Mouse (Mus musculus) neural tube, embryonic 11.5 days (tissue): ENCODE results near the gene Ehd3. TPM values are rescaled to one million over a fixed set of nuclear protein-coding genes. Genes with fewer than 3 reads are reported as not detected.

ENCODE experiments used
- ATAC-seq: fragments of 200-750 bp; cut with Nextera tagmentation; 2 replicates; pipeline ENCODE4 v1.8.0; 2017; ENCODE audit warnings: moderate number of reproducible peaks, mild to moderate bottlenecking, moderate TSS enrichment, moderate library complexity; ENCODE audit not compliant: insufficient read depth, low FRiP score, low TSS enrichment
- DNase-seq: peaks from one replicate; pipeline ENCODE4 v3.0.0-alpha.2; 2015; ENCODE audit warnings: low spot score
- H3K27ac ChIP-seq: fragments of 300-500 bp; sonication (generic); 2 replicates; pipeline ENCODE4 v1.5.1; 2014; ENCODE audit warnings: low read depth, mild to moderate bottlenecking, low read length
- H3K27me3 ChIP-seq: fragments of 300-500 bp; sonication (generic); 2 replicates; pipeline ENCODE4 v1.6.1; 2014; ENCODE audit warnings: mild to moderate bottlenecking, low read length, mixed read lengths; ENCODE audit not compliant: control insufficient read depth, insufficient read depth
- H3K36me3 ChIP-seq: fragments of 300-500 bp; sonication (generic); 2 replicates; pipeline ENCODE4 v1.6.1; 2014; ENCODE audit warnings: mild to moderate bottlenecking, low read length, moderate library complexity, mixed read lengths; ENCODE audit not compliant: control insufficient read depth, insufficient read depth
- H3K4me1 ChIP-seq: fragments of 300-500 bp; sonication (generic); 2 replicates; pipeline ENCODE4 v1.6.1; 2014; ENCODE audit warnings: low read length, mixed read lengths; ENCODE audit not compliant: control insufficient read depth, insufficient read depth
- H3K4me2 ChIP-seq: fragments of 300-500 bp; sonication (generic); 2 replicates; pipeline ENCODE4 v1.6.1; 2014; ENCODE audit warnings: low read depth, mild to moderate bottlenecking, moderate library complexity
- H3K4me3 ChIP-seq: fragments of 300-500 bp; sonication (generic); 2 replicates; pipeline ENCODE4 v1.5.1; 2014; ENCODE audit warnings: low read depth, low read length
- H3K9ac ChIP-seq: fragments of 300-500 bp; sonication (generic); 2 replicates; pipeline ENCODE4 v1.6.1; 2014; ENCODE audit warnings: mild to moderate bottlenecking, low read length
- H3K9me3 ChIP-seq: fragments of 300-500 bp; sonication (generic); 2 replicates; pipeline ENCODE4 v1.6.1; 2016; ENCODE audit warnings: low read length; ENCODE audit not compliant: control insufficient read depth
- WGBS: fragments of 180-500 bp; shearing (Covaris S2); extraction: QIAGEN DNeasy Blood & Tissue Kit; methylation state at CpG from one replicate; pipeline ENCODE4 v1.1.7; 2014; 5-methylcytosine and 5-hydroxymethylcytosine counted together
- polyA plus RNA-seq: library from polyadenylated mRNA; unstranded; fragments of >200 nt; fragmentation: Nextera tagmentation; extraction: Ambion mirVana; gene quantifications from 2 replicates; pipeline ENCODE4 v1.2.1, GENCODE M21; 2014

The Ehd3 gene
- polyA plus RNA-seq, 1 experiment from 2014 or later, result 14.2 TPM

GRCm38 (mm10) chr17:73807211-73807610 is 3.3 kb downstream of the Ehd3 start:
- Histone ChIP-seq H3K4me2 (no peak overlapping the region), H3K4me1 (no peaks in the 10 kb centered on the region; the same call in 1 of the 2 replicates), H3K9me3 (no peaks in the 10 kb centered on the region), H3K36me3 (no peaks in the 10 kb centered on the region), H3K9ac (no peak overlapping the region), H3K27me3 (no peaks in the 10 kb centered on the region), H3K27ac (no peak overlapping the region), H3K4me3 (no peak overlapping the region)
- WGBS, result 81% methylated on average over 5 of the region's 5 CpGs
- no peak for ATAC-seq
- DNase-seq, result no peak

GRCm38 (mm10) chr17:73808431-73808830 is 4.5 kb downstream of the Ehd3 start:
- no peak overlapping the region for H3K9ac ChIP-seq
- no peak overlapping the region for H3K4me2 ChIP-seq
- DNase-seq, result no peak
- no peaks in the 10 kb centered on the region for H3K27me3 ChIP-seq
- H3K4me3 ChIP-seq, result no peak overlapping the region
- no peaks in the 10 kb centered on the region; the same call in 1 of the 2 replicates for H3K4me1 ChIP-seq
- H3K36me3 ChIP-seq, result no peaks in the 10 kb centered on the region
- no peaks in the 10 kb centered on the region for H3K9me3 ChIP-seq
- whole genome bisulfite sequencing, result 81% methylated on average over 6 of the region's 6 CpGs
- ATAC-seq, result no peak
- no peak overlapping the region for H3K27ac ChIP-seq

GRCm38 (mm10) chr17:73810801-73811200 is 6.9 kb downstream of the Ehd3 start:
- Histone ChIP-seq H3K27me3 (no peaks in the 10 kb centered on the region), H3K27ac (no peak overlapping the region), H3K9me3 (no peaks in the 10 kb centered on the region), H3K4me3 (no peak overlapping the region), H3K4me1 (no peaks in the 10 kb centered on the region), H3K4me2 (no peak overlapping the region), H3K9ac (no peak overlapping the region), H3K36me3 (no peaks in the 10 kb centered on the region)
- ATAC-seq, result no peak
- no peak for DNase-seq
- WGBS, result 88% methylated on average over 1 of the region's 1 CpGs

DNA sequence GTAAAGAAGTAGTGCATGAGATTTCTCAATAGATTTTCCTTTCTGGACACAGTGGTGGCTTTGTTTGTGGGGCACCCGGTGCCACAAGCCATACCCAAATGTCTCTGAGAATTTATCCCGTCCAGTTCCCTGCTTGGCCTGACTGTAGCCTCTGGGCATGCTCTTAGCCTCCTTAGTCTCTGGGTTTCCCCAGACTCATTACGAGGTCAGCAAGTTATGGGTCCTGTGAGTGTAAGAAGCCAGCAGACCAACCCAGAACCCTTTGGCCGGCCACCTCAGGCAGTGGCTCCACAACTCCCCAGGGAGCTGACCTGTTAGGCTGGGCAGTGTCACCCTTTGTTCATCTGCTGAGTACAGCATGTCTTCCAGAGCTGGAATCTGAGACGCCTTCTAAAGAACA is 7.6 kb downstream of the Ehd3 start:
- Histone ChIP-seq H3K4me1 (no peaks in the 10 kb centered on the region), H3K27ac (no peak overlapping the region), H3K9me3 (no peaks in the 10 kb centered on the region), H3K4me3 (no peak overlapping the region), H3K9ac (no peak overlapping the region), H3K4me2 (no peak overlapping the region), H3K27me3 (no peaks in the 10 kb centered on the region), H3K36me3 (no peaks in the 10 kb centered on the region)
- WGBS, result 77% methylated on average over 5 of the region's 5 CpGs
- ATAC-seq, result no peak
- DNase-seq, result no peak

DNA sequence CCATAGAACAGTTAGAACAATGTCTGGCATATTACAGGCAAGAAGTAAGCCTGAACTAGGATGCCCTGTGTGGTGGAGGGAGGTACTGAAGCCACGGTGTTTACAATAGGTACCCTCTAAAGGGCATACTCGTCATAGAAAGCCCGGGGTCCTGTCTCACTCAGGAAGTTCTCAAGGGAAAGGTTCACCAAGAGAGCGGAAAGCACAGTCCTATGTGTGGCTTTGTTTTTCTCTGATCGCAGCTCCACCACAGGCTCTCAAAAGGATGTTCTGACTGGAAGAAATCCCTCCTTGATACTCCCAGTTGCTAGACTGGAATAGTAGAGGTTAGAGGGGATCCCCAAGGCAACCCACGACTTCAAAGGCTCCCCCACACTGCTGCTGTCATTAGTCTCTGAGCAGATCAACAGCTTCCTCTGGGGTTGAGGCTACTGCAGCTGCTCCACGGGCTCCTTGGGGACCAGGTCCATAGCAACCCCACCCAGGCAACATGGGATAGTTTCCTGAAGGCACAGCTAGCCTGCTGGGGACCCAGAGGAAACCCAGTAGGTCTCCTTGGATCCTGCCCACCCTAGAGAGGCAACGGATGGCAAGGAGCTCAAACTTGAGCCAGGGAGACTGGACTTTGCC is 9.2 kb downstream of the Ehd3 start:
- Histone ChIP-seq H3K4me2 (no peak overlapping the region), H3K27ac (no peak overlapping the region), H3K4me1 (no peaks in the 10 kb centered on the region), H3K9ac (no peak overlapping the region; the same call in 1 of the 2 replicates), H3K27me3 (no peaks in the 10 kb centered on the region), H3K9me3 (no peaks in the 10 kb centered on the region), H3K4me3 (no peak overlapping the region), H3K36me3 (no peaks in the 10 kb centered on the region)
- ATAC-seq (no peak), DNase-seq (no peak)
- WGBS, result 77% methylated on average over 8 of the region's 8 CpGs

GRCm38 (mm10) chr17:73814500-73815190 is 10.7 kb downstream of the Ehd3 start:
- H3K9me3 ChIP-seq, result no peaks in the 10 kb centered on the region
- no peaks in the 10 kb centered on the region for H3K36me3 ChIP-seq
- H3K4me1 ChIP-seq, result no peaks in the 10 kb centered on the region
- no peak overlapping the region for H3K9ac ChIP-seq
- no peak overlapping the region for H3K4me2 ChIP-seq
- no peaks in the 10 kb centered on the region for H3K27me3 ChIP-seq
- 87% methylated on average over 6 of the region's 6 CpGs for WGBS
- H3K4me3 ChIP-seq, result no peak overlapping the region
- no peak overlapping the region for H3K27ac ChIP-seq
- ATAC-seq (no peak), DNase-seq (no peak)

DNA sequence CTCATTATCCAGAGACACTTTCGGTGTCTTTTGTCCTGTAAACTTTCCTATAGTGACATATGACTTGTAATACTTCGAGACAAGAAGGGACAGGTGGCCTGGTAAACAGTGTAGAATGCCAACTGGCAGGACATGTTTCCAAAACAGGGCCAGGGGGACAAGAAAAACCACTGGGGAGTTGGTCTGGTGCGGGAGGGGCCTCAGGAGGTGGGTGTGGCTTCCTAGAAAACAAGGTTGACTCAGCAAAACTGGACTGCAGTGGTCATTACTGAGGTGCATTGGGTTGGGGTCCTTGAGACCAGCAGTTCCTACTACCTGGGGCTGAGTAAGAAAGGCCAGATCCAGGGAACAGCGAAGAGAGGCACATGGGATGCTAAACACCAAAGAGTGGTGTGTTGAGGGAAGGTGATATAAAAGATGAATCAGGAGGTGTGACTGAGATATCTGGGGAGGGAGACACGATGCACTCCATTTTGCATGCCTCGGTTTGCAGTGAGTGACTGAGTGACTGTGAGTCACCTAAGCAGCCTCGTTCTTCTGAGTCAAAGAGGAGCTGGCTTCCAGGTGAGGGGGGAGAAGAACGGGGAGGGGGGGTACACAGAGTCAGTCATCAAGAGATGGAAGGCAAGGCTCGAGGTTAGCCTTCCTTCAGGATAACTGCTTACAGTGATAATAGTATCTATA is 13.9 kb downstream of the Ehd3 start:
- Histone ChIP-seq H3K9me3 (no peaks in the 10 kb centered on the region), H3K4me2 (no peak overlapping the region), H3K27me3 (no peaks in the 10 kb centered on the region), H3K9ac (no peak overlapping the region), H3K4me3 (no peak overlapping the region), H3K4me1 (no peaks in the 10 kb centered on the region), H3K36me3 (no peaks in the 10 kb centered on the region), H3K27ac (no peak overlapping the region)
- WGBS, result 87% methylated on average over 9 of the region's 9 CpGs
- ATAC-seq, result no peak
- DNase-seq, result no peak

GRCm38 (mm10) chr17:73818936-73819335 is 15.0 kb downstream of the Ehd3 start:
- H3K4me1 ChIP-seq, result no peaks in the 10 kb centered on the region
- H3K4me3 ChIP-seq, result no peak overlapping the region
- 66% methylated on average over 4 of the region's 4 CpGs for WGBS
- no peak overlapping the region for H3K27ac ChIP-seq
- H3K27me3 ChIP-seq, result no peaks in the 10 kb centered on the region
- DNase-seq (no peak), ATAC-seq (no peak)
- H3K9ac ChIP-seq, result no peak overlapping the region
- no peaks in the 10 kb centered on the region for H3K9me3 ChIP-seq
- no peak overlapping the region for H3K4me2 ChIP-seq
- H3K36me3 ChIP-seq, result no peaks in the 10 kb centered on the region

GRCm38 (mm10) chr17:73820726-73821125 is 16.8 kb downstream of the Ehd3 start:
- H3K36me3 ChIP-seq, result no peaks in the 10 kb centered on the region
- no peaks in the 10 kb centered on the region for H3K27me3 ChIP-seq
- H3K9me3 ChIP-seq, result no peaks in the 10 kb centered on the region
- no peak overlapping the region for H3K4me3 ChIP-seq
- DNase-seq (no peak), ATAC-seq (no peak)
- H3K27ac ChIP-seq, result no peak overlapping the region
- no peaks in the 10 kb centered on the region for H3K4me1 ChIP-seq
- no peak overlapping the region for H3K9ac ChIP-seq
- H3K4me2 ChIP-seq, result no peak overlapping the region
- WGBS, result 79% methylated on average over 4 of the region's 4 CpGs
